ENCODE assay signal across 11 mouse cellular contexts in genomic region chr3:89521503-89521854, GRCm38 (mm10). TPM values are rescaled to one million over a fixed set of nuclear protein-coding genes. Genes with fewer than 3 reads are reported as not detected.
DNase-seq lines count a peak whose midpoint lies in the region; ATAC-seq and TF ChIP-seq lines count a peak whose summit lies in the region.
"Had no signal": no experiment of that assay in that cellular context is flagged by ENCODE, and none has a peak within 500 bp of the region (broad histone marks: within the 10 kb centered on the region; RNA-seq: fewer than 3 reads in every experiment).

No protein-coding gene starts in this region.

- H3K9ac ChIP-seq in heart, embryonic 11.5 days (ENCODE audit: low read depth, low read length), result peak overlapping the region; percentile 28; the same call in 1 of the 2 replicates
- H3K9ac ChIP-seq in forebrain, embryonic 16.5 days (replicated peaks; ENCODE audit: low read depth, low read length), result peak overlapping the region; percentile 67
- peak overlapping the region; percentile 61; the same call in 1 of the 2 replicates for H3K9ac ChIP-seq in midbrain, embryonic 11.5 days (ENCODE audit: low read length)

- ATAC-seq in heart, embryonic 11.5 days (replicated peaks; ENCODE audit: insufficient number of reproducible peaks, low FRiP score, low TSS enrichment), result no peak
- ATAC-seq in forebrain, embryonic 16.5 days, result no peak
- no peak for ATAC-seq in midbrain, embryonic 11.5 days (ENCODE audit: low FRiP score)
- ATAC-seq in erythroid progenitor cell, adult 5-6 weeks (replicated peaks; ENCODE audit: low FRiP score, poor library complexity, severe bottlenecking), result no peak

- no peak for TF ChIP-seq CTCF in E14TG2a.4 (conservative IDR thresholded peaks at IDR 0.05; ENCODE audit: low read length)

- peak overlapping the region; percentile 38 for H3K4me3 ChIP-seq in heart, embryonic 11.5 days (ENCODE audit: low read depth, low read length)
- H3K4me3 ChIP-seq in E14TG2a.4 (replicated peaks; ENCODE audit: low read length), result 0 out of 2 replicates have a peak overlapping the region, but pooled peaks have one; percentile 32
- H3K4me3 ChIP-seq in forebrain, embryonic 16.5 days (replicated peaks; ENCODE audit: low read length), result peak overlapping the region; percentile 62
- H3K4me3 ChIP-seq in midbrain, embryonic 11.5 days (ENCODE audit: low read depth, low read length), result peak overlapping the region; percentile 42

- DNase-seq in heart, postnatal 36 days, result no peak
- peak; percentile 89 for DNase-seq in midbrain, embryonic 11.5 days (ENCODE audit: low spot score, missing footprints)
- DNase-seq in layer of hippocampus, adult 8-10 months (ENCODE audit: low spot score in 2 of 2), result no peak
- no peak for DNase-seq in thymus, postnatal 25 days
- DNase-seq: embryo, embryonic 11 days; kidney, postnatal 4 days had no signal

- H3K36me3 ChIP-seq in heart, embryonic 11.5 days (ENCODE audit: control insufficient read depth, insufficient read depth, low read length), result no peaks in the 10 kb centered on the region
- H3K36me3 ChIP-seq in E14TG2a.4 (ENCODE audit: insufficient read depth, low read length), result no peaks in the 10 kb centered on the region
- no peaks in the 10 kb centered on the region for H3K36me3 ChIP-seq in forebrain, embryonic 16.5 days (ENCODE audit: control insufficient read depth, insufficient read depth)
- no peaks in the 10 kb centered on the region for H3K36me3 ChIP-seq in midbrain, embryonic 11.5 days (ENCODE audit: control insufficient read depth, insufficient read depth, low read length)

- 31% methylated on average over 7 of the region's 7 CpGs for whole genome bisulfite sequencing in heart, embryonic 11.5 days (ENCODE audit: insufficient replicate concordance)
- WGBS in forebrain, embryonic 16.5 days, result 2% methylated on average over 7 of the region's 7 CpGs
- WGBS in midbrain, embryonic 11.5 days, result 5% methylated on average over 7 of the region's 7 CpGs

- H3K27me3 ChIP-seq in heart, embryonic 11.5 days (ENCODE audit: control insufficient read depth, insufficient read depth, low read length), result peaks cover 25% of the 10 kb centered on the region
- H3K27me3 ChIP-seq in E14TG2a.4 (ENCODE audit: insufficient read depth, low read length), result peaks cover 60% of the 10 kb centered on the region
- H3K27me3 ChIP-seq in forebrain, embryonic 16.5 days (replicated peaks; ENCODE audit: control insufficient read depth, insufficient read depth, low read length), result no peaks in the 10 kb centered on the region
- peaks cover 8% of the 10 kb centered on the region; the same call in 1 of the 2 replicates for H3K27me3 ChIP-seq in midbrain, embryonic 11.5 days (ENCODE audit: control insufficient read depth, insufficient read depth, low read length)

- H3K27ac ChIP-seq in heart, embryonic 11.5 days (ENCODE audit: low read depth, low read length), result no peak overlapping the region
- peak overlapping the region; percentile 6; the same call in 1 of the 2 replicates for H3K27ac ChIP-seq in forebrain, embryonic 16.5 days (ENCODE audit: low read length)
- no peak overlapping the region for H3K27ac ChIP-seq in midbrain, embryonic 11.5 days (ENCODE audit: low read depth, low read length)

- H3K9me3 ChIP-seq in heart, embryonic 11.5 days (replicated peaks; ENCODE audit: control insufficient read depth, low read length), result no peaks in the 10 kb centered on the region
- H3K9me3 ChIP-seq in E14TG2a.4 (ENCODE audit: low read length), result peaks cover 3% of the 10 kb centered on the region; the same call in 1 of the 2 replicates
- peaks cover 3% of the 10 kb centered on the region; the same call in 1 of the 2 replicates for H3K9me3 ChIP-seq in forebrain, embryonic 16.5 days (ENCODE audit: control insufficient read depth, low read length)
- no peaks in the 10 kb centered on the region; the same call in 1 of the 2 replicates for H3K9me3 ChIP-seq in midbrain, embryonic 11.5 days (ENCODE audit: control insufficient read depth, low read length)

- H3K4me2 ChIP-seq in heart, embryonic 11.5 days, result peak overlapping the region; percentile 89
- H3K4me2 ChIP-seq in forebrain, embryonic 16.5 days (ENCODE audit: low read length), result peak overlapping the region; percentile 94
- H3K4me2 ChIP-seq in midbrain, embryonic 11.5 days, result peak overlapping the region; percentile 93

- intact Hi-C loops in heart, postnatal 36 days (cut with DNase I), result loop anchor here (2.0 kb wide), 1 partner anchor 57 kb away; no protein-coding TSS in a partner anchor

- peaks cover 23% of the 10 kb centered on the region for H3K4me1 ChIP-seq in heart, embryonic 11.5 days (ENCODE audit: control insufficient read depth, insufficient read depth, low read length)
- H3K4me1 ChIP-seq in E14TG2a.4 (replicated peaks; ENCODE audit: low read depth, low read length), result peaks cover 35% of the 10 kb centered on the region
- peaks cover 51% of the 10 kb centered on the region for H3K4me1 ChIP-seq in forebrain, embryonic 16.5 days (replicated peaks; ENCODE audit: control insufficient read depth, insufficient read depth, low read length)
- peaks cover 26% of the 10 kb centered on the region for H3K4me1 ChIP-seq in midbrain, embryonic 11.5 days (ENCODE audit: control insufficient read depth, insufficient read depth, low read length)

RNA-seq across cellular contexts. Expression of gene Kcnn3, which starts 1.5 kb away (rescaled TPM):
- polyA plus RNA-seq in heart, embryonic 11.5 days (2014; fragmentation: Nextera tagmentation; extraction: Ambion mirVana), result 0.73 and 0.99 TPM in 2 replicates
- 1 to 10 TPM; 1.9 to 2.3 TPM for total RNA-seq in heart, postnatal 36 days (2021)
- 8.1 and 8.2 TPM in 2 replicates for polyA plus RNA-seq in forebrain, embryonic 16.5 days (2015; fragmentation: Nextera tagmentation; extraction: Ambion mirVana)
- polyA plus RNA-seq in midbrain, embryonic 11.5 days (2014; fragmentation: Nextera tagmentation; extraction: Ambion mirVana), result 1.3 and 1.4 TPM in 2 replicates
- not detected in 2 replicates for total RNA-seq in erythroid progenitor cell, adult 5-6 weeks (2015; ENCODE audit: low replicate concordance)
- total RNA-seq in erythroid progenitor cell, adult 5-6 weeks (2017; ENCODE audit: low replicate concordance), result not detected in 2 replicates
- total RNA-seq in layer of hippocampus, adult 8-10 months (2022), result 10 to 100 TPM; 21.9 to 26.5 (median 25.8) TPM
- total RNA-seq: megakaryocyte-erythroid progenitor cell, adult 5-6 weeks had no signal

Comparison
In these comparisons a context has a peak if more than half of its experiments do, and no peak if none do; other contexts are left out.
1. RNA of gene Kcnn3, which starts 1.5 kb away (total RNA-seq): 21.9 to 26.5 TPM in layer of hippocampus, adult 8-10 months; 1.9 to 2.3 TPM in heart, postnatal 36 days and not detected in erythroid progenitor cell, adult 5-6 weeks; every median in the first group is over 4 times any median in the second.
2. Peak in every context shown above with its lines, with median percentiles within 50 percentile points of each other: H3K4me2 ChIP-seq, H3K4me3 ChIP-seq and H3K9ac ChIP-seq.